Mouse (Mus musculus): ENCODE measurements around the gene Cyth1. TPM values are rescaled to one million over a fixed set of nuclear protein-coding genes. Genes with fewer than 3 reads are reported as not detected.

The Cyth1 gene
- polyA plus RNA-seq, 1 experiment = 4.5 TPM

DNA sequence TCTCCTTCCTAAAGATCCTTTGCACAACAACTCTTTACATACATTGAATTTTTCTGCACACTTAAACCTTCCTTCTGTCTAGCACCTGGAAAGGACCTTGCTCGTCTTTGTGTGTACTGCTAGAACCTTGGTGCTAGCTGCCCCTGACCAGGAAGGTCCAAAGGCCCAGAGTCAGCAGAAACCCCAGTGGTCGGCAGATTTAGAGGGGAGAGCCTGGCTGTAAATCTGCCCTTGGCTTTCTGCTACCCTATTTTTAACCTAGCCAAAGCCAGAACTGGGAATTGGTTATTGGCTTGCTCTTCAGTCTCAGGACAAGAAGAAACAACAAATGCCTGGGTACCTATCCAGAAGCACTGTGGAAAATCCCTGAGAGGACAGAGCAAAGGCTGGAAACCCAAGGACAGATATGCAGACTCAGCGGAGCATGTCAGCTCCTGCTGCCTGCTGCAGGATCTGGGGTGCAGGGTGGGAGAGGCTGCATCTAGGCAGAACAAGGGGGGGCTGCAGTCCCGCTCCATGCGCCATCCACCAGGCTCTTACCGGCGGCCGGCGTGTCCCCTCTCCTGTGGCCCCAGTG, 46.5 kb downstream of the Cyth1 start:
- no peak for TF ChIP-seq GATA1 (IDR thresholded peaks at IDR 0.05; ENCODE audit: low read length)

GRCm38 (mm10) chr11:118200834-118201830, 47.3 kb downstream of the Cyth1 start:
- no peak for TF ChIP-seq GATA1 (IDR thresholded peaks at IDR 0.05; ENCODE audit: low read length)

DNA sequence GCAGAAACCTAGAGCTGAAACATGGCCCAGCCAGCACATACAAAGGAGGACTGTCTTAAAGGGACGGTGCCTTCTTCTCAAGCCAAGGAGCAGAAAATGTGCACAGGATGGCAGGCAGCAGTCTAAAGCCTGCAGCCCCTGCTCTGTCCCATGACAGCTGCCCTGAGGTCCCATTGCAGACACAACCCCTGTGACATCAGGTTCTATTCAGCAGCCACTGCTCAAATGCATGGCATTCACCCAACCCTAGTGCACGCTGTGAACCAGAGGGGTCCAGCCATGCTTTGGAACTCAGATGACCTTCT, 50.1 kb downstream of the Cyth1 start:
- TF ChIP-seq GATA1 (IDR thresholded peaks at IDR 0.05; ENCODE audit: low read length) = no peak

- TF ChIP-seq GATA1 (IDR thresholded peaks at IDR 0.05; ENCODE audit: low read length) = no peak
These were observed 50.7 kb downstream of the Cyth1 start for GRCm38 (mm10) chr11:118197508-118198295.

DNA sequence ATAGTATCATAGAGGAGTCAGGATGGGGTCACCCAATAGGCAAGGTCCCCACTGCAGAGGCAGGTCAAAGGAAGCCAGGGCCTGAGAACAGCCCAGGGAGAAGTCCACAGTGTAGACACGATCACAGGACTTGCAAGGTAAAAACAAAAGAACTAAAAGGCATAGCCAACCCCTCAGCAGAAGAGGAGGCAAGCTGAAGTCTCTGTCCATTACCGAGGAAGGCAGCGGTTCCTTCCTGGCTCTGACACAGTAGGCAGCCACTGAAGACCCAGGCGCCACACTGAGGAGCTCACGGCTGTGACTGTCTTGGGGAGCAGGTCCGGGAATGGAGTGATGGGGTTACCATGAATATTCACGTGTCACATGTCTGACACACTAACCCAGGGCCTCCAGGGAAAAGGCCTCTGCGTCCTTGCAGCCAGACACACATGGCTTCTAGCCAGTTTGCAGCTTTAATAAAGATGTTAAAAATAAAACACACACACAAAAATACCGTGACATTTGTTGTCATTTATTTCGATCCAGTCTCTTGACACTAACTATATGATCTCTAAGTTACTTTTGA, 51.5 kb downstream of the Cyth1 start:
- TF ChIP-seq GATA1 (IDR thresholded peaks at IDR 0.05; ENCODE audit: low read length) = no peak

DNA sequence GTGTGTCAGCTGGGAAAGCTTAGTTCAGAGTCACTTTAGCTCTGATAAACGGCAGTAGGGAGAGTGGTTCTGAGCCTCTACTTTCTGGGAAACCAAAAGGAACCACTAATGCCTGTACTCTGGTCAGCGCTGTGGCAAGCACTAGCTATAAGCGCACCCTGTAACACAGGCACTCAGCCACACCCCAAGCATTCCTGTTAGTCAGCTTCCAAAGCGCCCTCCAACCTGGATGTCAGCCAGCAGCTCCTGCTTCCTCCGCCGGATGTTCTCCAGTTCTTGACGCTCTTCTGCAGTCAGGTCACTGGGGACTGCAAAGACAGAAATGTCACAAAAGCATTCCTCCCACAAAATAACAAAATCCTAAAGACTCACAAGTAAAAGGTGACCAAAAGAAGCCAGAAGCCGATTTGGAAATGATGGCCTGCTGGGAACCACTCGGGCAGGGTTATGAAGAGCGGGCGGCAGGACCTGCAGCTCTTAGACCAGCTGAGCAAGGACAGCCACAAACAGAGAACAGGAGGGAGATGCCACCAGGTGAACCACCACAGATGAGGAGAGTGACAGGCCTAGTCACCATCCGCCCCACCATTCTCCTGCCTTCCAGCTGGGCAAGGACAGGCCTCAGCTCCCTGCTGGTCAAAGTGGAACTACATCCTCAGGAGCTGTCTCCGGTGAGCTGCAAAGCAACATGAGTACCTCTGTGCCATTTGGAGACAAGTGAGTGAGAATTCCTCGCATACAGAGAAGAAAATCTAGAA, 54.8 kb downstream of the Cyth1 start:
- no peak for TF ChIP-seq GATA1 (IDR thresholded peaks at IDR 0.05; ENCODE audit: low read length)

DNA sequence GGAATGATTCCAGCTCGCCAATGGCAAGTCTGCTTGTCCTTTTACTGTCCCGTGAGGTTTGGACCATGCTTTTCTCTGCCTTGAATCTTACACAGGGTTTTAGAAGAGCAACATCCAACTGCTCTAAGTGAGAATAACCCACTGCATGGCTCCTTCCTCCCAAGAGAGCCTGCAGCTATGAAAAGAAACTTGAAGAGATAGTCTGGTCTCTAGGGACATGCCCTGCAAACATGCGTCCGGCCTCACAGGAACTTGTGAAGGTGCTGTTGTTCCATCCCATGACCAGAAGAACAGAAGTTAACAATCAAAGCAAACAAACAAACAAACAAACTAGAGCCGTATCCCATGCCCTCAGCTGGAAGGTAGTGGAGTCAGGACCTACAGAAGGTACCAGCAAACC, 55.4 kb downstream of the Cyth1 start:
- TF ChIP-seq GATA1 (IDR thresholded peaks at IDR 0.05; ENCODE audit: low read length) = no peak

DNA sequence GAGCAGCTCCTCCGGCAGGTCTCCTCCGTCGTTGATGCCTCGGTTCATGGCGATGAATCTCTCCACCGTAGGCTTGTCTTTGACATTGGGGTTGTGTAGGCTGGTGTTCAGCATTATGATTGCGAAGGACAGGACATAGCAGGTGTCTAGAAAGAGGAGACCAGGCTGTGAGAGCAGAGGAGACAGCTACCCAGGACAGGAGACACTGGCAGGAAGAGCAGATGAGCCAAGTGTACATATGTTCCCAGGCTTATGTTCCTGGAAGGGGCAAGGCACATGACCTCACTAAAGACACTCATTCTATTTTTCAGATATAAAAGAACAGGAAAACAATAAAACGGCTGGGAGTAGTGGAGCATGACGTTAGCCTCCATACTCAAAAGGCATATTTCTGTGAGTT, 65.6 kb downstream of the Cyth1 start:
- no peak for TF ChIP-seq GATA1 (IDR thresholded peaks at IDR 0.05; ENCODE audit: low read length)

DNA sequence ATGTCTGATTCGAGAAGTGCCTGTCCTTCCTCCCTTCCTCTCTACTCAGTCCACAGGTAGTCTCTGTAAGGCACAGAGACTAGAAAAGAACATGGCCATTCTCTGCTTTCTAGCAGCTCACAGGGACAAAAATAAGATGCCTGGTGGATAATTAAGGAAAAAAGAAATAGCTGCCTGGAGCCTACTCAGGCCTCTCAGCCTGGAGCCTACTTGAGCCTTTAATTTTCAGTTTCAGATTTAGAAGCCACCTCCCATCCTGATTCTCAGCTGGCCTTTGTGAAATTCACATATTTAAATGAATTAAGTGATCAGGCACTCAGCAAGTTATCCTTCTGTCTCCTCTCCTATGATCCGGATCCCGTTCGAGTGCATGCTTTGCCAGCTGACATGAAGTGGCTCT, 66.0 kb downstream of the Cyth1 start:
- TF ChIP-seq GATA1 (IDR thresholded peaks at IDR 0.05; ENCODE audit: low read length) = no peak

- no peak for TF ChIP-seq GATA1 (IDR thresholded peaks at IDR 0.05; ENCODE audit: low read length)
These were observed 68.2 kb downstream of the Cyth1 start for GRCm38 (mm10) chr11:118180199-118180598.

DNA sequence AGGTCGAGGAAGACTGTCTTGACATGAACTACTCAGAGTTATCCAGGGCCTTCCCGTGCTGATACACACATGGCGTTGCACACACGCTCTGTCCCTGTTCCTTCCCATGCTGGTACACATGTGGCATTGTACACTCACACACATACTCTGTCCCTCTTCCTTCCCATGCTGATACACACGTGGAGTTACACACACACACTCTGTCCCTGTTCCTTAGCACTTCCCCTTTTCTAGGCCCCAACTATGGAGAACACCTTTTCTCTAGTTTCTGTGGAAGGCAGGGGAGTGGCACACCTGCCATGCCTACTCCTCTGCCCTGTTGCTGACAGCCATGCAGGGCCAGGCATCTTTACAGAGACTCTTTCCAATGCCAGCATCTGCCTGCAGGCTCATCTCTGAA, 70.2 kb downstream of the Cyth1 start:
- TF ChIP-seq GATA1 (IDR thresholded peaks at IDR 0.05; ENCODE audit: low read length) = no peak

DNA sequence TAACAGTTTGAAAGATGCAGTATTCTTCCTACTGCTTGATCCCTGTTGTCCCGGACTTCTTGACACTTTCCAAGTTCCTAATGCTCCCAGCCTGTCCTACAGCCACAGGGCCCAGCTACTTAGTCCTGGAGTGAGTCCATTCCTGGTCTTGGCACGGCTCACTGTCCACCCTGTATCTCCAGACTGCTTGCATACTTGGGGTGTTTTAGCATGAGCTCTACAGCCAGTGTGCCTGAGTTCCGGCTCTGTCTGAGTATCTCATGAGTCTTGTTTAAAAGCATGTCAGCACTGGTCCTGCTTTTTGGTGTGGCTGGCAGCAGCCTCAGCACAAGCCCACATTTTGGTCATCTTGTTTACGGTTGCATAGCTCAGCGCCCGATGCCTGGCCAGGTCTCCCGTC, 73.6 kb downstream of the Cyth1 start:
- TF ChIP-seq GATA1 (IDR thresholded peaks at IDR 0.05; ENCODE audit: low read length) = no peak

GRCm38 (mm10) chr11:118172768-118173167, 75.6 kb downstream of the Cyth1 start:
- TF ChIP-seq GATA1 (IDR thresholded peaks at IDR 0.05; ENCODE audit: low read length) = no peak

- TF ChIP-seq GATA1 (IDR thresholded peaks at IDR 0.05; ENCODE audit: low read length) = no peak
These were observed 78.1 kb downstream of the Cyth1 start for GRCm38 (mm10) chr11:118170333-118170732.

GRCm38 (mm10) chr11:118168714-118169113, 79.7 kb downstream of the Cyth1 start:
- no peak for TF ChIP-seq GATA1 (IDR thresholded peaks at IDR 0.05; ENCODE audit: low read length)

Measured in G1E-ER4 (cell line).